Mouse (Mus musculus) Patski (cell line): ENCODE measurements around the gene Nudt11. TPM values are rescaled to one million over a fixed set of nuclear protein-coding genes. Genes with fewer than 3 reads are reported as not detected.
A peak's percentile ranks its signal among the peaks of the same experiment; 100 is the strongest.
"Not testable (repeated sequence)": the region's sequence is repeated elsewhere in the genome, so short reads cannot be mapped to it uniquely, and the experiment has no call there.

ENCODE experiments used
- ATAC-seq: fragments of 100-300 bp; one replicate; pipeline ENCODE4 v1.8.0; 2021
- CTCF ChIA-PET: fragments of 350-600 bp; sonication (Branson Sonifier 250); formaldehyde crosslinking; loops from one replicate; lab custom pipeline; 2022; ENCODE audit warnings: inconsistent platforms; lab: Charles Lee
- POLR2A ChIA-PET: fragments of 350-600 bp; sonication (Branson Sonifier 250); formaldehyde crosslinking; loops from one replicate; lab custom pipeline; 2022; ENCODE audit warnings: antibody characterized with exemption, inconsistent platforms; lab: Charles Lee
- DNase-seq: peaks from one replicate; pipeline ENCODE4 v3.0.0-alpha.2; 2011; ENCODE audit warnings: low read depth, low spot score
- H3K27me3 ChIP-seq: fragments of 371-371 bp; one replicate; pipeline ENCODE4 v1.5.1; 2021
- CTCF ChIP-seq: fragments of 100-300 bp; IDR thresholded peaks from one replicate; pipeline ENCODE4 v1.5.1; 2021
- in situ Hi-C: fragments of 300-500 bp; cut with MboI; formaldehyde crosslinking; loops from 3 replicates; pipeline ENCODE4 v1.11.1; 2018; ENCODE audit warnings: low pct_unique_long_range_greater_than_20kb, mixed read lengths
- polyA plus RNA-seq: library from polyadenylated mRNA; unstranded; gene quantifications from one replicate; pipeline ENCODE4 v1.2.3, GENCODE M21; 2021

The Nudt11 gene
- polyA plus RNA-seq, result not detected

DNA sequence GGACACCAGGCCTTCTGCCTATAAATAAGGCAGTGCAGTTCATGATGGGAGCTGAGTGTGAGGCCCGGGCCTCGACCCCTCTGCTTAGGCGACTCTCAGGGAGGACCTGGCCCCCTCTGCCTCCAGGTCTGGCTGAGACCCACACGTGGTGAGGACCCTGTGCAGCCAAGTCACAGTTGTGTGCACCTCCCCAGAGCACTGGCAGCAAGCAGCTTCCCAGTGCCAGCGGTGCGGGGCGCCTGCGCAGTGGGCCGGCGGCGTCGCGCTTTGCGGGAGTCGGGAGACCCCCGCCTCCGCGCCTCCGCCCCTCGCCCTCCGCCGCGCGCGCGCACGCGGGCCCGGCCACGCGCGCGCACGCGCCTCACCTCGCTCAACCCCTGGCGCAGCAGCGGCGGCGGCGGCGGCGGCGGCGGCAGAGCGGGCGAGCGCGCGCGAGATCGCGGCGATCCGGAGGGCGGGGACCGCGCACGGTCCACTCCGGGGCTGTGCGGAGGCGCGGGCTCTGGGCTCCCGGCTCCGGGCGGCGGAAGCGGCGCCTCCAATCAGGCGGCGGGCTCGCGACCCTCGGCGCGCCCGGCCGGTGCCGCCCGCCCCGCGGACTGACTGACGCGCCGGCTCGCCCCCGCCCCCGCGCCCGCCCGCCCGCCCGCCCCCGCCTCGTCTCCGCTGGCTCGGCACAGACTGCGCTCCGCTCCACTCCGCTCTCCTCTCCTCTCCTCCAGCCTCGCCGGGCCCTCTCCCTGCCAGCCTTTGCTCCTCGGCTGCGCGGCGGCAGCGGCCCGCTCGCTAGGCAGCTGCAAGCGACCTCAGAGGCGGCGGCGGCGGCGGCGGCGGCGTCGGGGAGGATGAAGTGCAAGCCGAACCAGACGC lies at the start of gene Nudt11:
Gene Nudt11, plus strand, starts transcription at position 388 of the 870 bp plus-strand sequence.
- H3K27me3 ChIP-seq, result peaks cover 26% of the 10 kb centered on the region
- POLR2A ChIA-PET, DNase-seq, in situ Hi-C loops, CTCF ChIA-PET: not testable (repeated sequence)
- peak; percentile 44 for ATAC-seq

DNA sequence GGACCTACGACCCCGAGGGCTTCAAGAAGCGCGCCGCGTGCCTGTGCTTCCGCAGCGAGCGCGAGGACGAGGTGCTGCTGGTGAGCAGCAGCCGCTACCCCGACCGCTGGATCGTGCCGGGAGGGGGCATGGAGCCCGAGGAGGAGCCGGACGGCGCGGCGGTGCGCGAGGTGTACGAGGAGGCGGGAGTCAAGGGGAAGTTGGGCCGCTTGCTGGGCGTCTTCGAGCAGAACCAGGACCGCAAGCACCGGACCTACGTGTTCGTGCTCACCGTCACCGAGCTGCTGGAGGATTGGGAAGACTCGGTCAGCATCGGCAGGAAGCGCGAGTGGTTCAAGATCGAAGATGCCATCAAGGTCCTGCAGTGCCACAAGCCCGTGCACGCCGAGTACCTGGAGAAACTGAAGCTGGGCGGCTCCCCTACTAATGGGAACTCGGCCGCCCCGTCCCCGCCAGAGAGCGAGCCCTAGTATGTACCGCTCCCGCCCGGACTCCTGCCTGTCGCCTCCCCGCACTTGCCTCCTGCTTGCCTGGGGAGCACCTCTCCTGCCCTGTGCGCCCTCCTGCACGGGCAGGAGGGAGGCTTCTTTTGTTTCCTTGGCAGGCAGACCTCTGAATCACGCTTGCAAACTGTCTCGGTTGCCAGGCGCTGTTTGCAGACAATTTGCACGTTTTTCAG lies 822 bp downstream of the Nudt11 start:
- in situ Hi-C loops, ATAC-seq, CTCF ChIA-PET, POLR2A ChIA-PET, DNase-seq: not testable (repeated sequence)
- H3K27me3 ChIP-seq, result peaks cover 32% of the 10 kb centered on the region

DNA sequence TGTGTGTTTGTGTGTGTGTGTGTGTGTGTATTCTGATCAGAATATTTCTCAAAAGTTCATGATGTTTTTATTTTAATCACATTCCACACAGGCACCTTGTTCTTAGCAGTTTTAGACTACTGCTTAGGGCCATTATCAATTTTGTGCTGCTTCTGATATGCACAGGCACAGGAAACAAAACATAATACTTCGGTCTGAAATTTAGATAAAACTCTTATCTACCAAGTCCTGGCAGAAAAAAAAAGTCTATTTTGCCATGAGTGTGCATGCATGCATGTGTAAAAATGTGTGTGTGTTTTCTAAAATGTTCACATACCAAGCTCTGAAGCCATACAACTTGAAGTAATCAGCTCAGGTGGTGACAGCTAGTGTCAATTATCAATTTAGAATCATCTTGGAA lies 14.3 kb downstream of the Nudt11 start:
- in situ Hi-C loops, result no loop called here
- POLR2A ChIA-PET, result no interaction called here

DNA sequence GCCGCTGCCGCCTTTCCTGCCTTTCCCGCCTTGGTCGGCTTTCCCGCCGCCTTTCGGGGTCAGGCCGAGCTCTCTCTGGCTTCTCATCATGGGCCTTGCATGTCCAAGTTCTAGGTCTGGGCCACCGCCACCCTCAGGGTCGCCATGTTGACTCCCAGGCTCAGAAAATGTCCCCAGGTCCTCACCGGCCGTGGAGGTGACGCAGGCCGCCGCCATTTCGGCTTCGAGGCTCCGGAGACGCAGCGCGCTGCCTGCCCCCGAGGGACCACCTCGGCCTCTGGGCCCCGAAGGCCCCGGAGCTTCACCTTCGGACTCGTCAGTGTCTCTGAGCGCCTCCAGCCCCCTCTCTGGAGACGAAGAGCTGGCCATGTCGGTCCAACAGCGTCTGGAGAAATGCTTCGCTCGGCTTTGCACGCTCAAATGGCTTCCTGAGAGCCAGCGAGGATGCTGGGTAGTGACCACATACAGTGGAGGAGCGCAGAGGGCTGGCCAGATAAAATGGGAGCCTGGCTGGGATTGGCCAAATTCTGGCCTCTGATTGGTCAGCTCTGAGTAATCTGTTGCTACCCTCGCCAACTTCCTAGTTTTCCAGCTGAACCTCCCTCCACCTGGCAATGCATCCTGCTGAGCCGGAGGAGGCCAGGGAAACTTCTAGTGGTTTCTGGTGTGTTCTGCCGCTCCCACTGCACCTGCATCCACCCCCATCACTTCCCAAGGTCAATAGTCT lies 35.9 kb downstream of the Nudt11 start, which contains the start of gene AU022751:
Gene AU022751, minus strand, starts transcription at position 466 of the 727 bp plus-strand sequence.
- peaks cover 46% of the 10 kb centered on the region for H3K27me3 ChIP-seq
- no peak for TF ChIP-seq CTCF
- DNase-seq, result no peak
- ChIA-PET POLR2A (no interaction called here), CTCF (no interaction called here)
- in situ Hi-C loops, result no loop called here
- no peak for ATAC-seq

More for the DNA sequence above, 14.3 kb downstream of the Nudt11 start:
- CTCF ChIA-PET, result no interaction called here
- DNase-seq (no peak), ATAC-seq (no peak)
- H3K27me3 ChIP-seq, result peaks cover 39% of the 10 kb centered on the region
- no peak for TF ChIP-seq CTCF

DNA sequence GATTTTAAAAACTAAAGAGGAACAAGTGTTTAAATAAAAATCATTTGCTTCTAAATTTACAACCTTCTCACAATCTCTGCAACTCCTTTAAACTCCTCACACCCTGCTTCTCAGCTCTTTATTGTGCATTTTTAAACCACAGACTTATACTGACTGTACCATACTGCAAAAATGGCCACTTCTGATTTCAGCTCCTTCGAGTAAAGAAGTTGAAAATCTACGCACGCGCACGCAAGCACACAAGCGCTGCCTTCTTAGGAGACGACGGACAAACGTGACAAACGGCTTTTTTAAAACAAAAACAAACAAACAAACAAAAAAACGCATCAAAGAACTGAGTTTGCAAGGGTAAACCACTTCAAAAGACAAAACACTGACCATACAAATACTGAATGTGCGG lies 44.3 kb downstream of the Nudt11 start:
- ATAC-seq, result no peak
- ChIA-PET POLR2A (no interaction called here), CTCF (interaction anchor here (1.1 kb wide), 1 partner anchor 38 kb away, joined by 3 read pairs; no protein-coding TSS in a partner anchor)
- no peak for TF ChIP-seq CTCF
- in situ Hi-C loops, result no loop called here
- H3K27me3 ChIP-seq, result peaks cover 74% of the 10 kb centered on the region
- no peak for DNase-seq

DNA sequence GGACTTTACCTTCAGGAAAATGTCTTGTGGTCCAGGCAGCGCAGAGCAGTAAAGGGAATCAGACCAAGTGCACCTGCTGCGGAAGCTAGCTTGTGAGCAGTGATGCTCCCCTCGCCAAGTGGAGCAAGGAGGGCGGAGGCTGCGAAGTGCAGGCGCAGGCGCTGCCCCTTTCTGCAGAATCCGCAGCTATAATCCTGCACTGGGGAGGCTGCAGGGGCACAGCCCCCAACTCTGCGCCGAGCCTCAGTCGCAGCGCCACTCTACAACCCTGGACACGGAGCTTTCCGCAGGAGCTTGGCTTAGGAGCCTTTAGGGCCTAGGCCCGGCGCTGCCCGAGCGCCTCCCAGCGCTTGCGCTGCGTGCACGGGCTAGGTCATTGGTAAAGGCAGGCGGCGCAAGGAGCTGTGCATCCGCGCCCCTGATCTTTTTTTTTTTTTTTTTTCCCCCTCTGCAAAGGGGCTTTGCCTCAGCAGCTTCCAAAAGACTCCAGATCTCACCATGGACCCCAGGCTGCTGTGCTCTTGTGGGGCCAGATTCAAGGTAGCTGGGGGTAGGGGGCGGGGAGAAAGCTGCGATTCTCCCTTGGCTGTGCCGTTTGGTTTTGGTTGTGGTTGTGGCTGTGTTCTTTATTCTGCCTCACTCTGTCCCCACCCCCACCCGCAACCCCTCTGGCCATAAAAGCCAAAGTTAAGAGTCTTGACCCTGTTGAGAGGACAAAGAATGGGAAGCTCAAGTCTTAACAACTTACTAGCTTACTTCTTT lies 44.9 kb downstream of the Nudt11 start:
- POLR2A ChIA-PET, result no interaction called here
- in situ Hi-C loops, result no loop called here
- no peak for TF ChIP-seq CTCF
- ATAC-seq (no peak), DNase-seq (no peak)
- CTCF ChIA-PET, result no interaction called here
- H3K27me3 ChIP-seq, result peaks cover 74% of the 10 kb centered on the region

Other genes starting within 250 kb of the Nudt11 start
- gene AU022751, start 36.0 kb downstream of the Nudt11 start, polyA plus RNA-seq, result not detected
- not detected for gene Nudt10, start 125.6 kb downstream of the Nudt11 start, polyA plus RNA-seq